Mouse (Mus musculus): ENCODE measurements around the gene Csdc2.

The Csdc2 gene

DNA sequence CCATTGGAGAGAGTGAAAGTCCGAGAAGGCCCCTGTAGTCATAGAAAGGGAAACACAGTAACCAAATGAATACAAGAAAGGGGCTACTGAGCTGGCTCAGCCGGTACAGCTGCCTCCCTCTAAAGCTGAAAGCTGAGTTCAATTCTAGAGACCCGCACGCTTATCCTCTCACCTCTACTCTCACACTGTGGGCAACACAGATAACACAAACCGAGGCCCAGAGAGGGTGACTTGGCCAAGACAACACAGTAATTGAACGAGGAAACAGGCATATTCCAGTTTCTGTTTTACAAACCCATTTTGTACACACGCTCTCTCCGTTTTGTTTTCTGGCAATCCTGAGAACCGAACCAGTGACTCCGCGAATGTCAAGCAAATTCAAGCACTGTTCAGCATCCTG, 11.6 kb upstream of the Csdc2 start:
- DNase-seq (ENCODE audit: low spot score in 2 of 2), result no peak

DNA sequence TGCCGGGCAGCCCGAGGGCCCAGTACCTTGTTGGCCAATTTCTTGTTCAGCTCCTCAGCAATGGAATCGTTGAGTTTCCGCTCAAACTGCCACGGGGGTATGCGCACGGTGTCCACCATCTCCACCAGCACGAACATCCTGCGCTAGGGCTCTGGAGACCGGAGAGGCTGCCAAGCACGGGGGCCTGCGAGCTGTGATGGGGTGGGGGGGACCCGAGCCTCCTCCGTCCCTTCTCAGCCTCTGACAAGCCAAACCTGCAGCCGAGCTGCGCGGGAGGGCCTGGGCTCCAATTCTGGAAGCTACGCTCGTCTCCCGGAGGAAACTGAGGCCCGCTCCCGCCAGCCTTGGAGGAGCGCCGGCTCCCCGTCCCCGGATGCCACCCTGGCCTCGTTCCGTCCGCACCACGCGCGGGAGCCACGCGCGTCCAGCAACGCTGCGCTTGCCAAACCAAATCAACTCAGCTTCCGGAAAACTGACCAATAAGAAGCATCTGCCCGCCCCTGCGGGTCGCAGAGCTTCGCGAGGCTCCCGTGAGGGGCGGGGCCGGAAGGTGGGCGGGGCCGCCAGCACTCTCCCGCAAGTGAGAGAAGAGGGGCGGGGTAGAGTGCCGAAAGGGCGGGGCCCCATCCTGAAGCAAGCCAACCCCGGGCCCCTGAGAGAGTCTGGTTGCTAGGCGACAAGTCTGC, 10.7 kb upstream of the Csdc2 start, which contains the start of gene Polr3h:
Gene Polr3h, minus strand, starts transcription at position 481 of the 686 bp plus-strand sequence.
- peak; percentile 88 to 93 for DNase-seq (ENCODE audit: low spot score in 2 of 2)

DNA sequence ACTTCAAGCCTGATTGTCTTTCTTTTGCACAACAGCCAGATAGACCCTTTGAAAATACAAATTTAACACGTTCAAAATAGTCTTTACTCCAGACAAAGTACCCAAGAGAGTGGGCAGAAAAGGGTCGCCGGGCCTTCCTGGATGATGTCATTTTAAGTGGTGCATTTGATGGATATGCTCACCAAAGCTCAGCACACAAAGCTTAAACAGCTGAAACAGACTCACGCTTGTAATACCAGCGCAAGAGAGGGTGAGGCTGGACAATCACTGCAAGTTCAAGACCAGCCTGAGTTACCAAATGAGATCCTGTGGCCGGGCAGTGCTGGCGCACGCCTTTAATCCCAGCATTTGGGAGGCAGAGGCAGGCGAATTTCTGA, 10.1 kb upstream of the Csdc2 start:
- no peak for DNase-seq (ENCODE audit: low spot score in 2 of 2)

GRCm38 (mm10) chr15:81927741-81928140, 8.8 kb upstream of the Csdc2 start:
- DNase-seq (ENCODE audit: low spot score in 2 of 2), result no peak

DNA sequence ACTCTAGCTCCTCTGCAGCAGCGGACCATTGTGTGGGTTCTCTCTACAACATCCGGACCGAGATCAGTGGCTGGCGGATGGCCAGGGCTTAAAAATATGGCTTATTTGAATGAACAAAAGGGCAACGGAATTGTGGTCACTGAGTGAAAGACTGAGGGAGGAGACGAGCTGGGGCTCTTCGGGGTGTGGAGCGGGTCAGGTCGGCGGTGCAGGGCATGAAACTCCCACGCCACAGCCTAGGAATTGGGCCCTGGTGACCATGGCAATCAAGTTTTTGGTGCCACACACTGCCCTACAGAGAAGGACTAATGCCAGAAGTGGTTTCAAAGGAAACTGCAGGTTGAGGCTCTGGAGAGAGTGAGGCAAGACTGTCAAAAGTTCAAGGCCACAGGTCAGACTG, 8.3 kb upstream of the Csdc2 start:
- DNase-seq (ENCODE audit: low spot score in 2 of 2), result no peak

DNA sequence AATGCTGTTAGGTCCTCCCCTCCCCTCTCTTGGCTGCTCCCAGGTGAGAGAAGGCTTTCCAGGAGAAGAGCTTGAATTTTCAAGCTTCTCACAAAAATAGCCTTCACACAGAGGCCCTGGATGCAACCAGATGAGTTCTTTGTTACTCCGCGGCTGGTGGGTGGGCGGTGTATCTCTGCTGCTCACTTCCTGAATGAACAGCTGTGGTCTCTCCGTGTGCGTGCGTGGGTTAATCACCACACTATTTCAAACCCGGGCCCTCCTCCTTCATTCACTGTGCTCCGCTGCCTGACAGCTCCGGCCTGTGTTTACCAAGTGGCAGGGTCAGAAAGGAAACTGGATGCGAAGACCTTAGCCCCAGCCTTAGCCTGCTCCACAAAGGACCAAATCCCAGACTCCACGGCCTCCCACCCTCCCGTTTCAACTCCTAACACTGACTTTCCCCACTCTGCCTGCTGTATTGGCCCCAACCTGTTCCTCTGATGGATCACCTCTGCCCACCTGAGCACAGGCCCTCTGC, 3.5 kb upstream of the Csdc2 start:
- peak; percentile 72 to 84 for DNase-seq (ENCODE audit: low spot score in 2 of 2)

- DNase-seq (ENCODE audit: low spot score in 2 of 2), result no peak
Measured at GRCm38 (mm10) chr15:81933986-81934385, 2.6 kb upstream of the Csdc2 start.

GRCm38 (mm10) chr15:81935869-81936637, 506 bp upstream of the Csdc2 start:
- no peak for DNase-seq (ENCODE audit: low spot score in 2 of 2)

DNA sequence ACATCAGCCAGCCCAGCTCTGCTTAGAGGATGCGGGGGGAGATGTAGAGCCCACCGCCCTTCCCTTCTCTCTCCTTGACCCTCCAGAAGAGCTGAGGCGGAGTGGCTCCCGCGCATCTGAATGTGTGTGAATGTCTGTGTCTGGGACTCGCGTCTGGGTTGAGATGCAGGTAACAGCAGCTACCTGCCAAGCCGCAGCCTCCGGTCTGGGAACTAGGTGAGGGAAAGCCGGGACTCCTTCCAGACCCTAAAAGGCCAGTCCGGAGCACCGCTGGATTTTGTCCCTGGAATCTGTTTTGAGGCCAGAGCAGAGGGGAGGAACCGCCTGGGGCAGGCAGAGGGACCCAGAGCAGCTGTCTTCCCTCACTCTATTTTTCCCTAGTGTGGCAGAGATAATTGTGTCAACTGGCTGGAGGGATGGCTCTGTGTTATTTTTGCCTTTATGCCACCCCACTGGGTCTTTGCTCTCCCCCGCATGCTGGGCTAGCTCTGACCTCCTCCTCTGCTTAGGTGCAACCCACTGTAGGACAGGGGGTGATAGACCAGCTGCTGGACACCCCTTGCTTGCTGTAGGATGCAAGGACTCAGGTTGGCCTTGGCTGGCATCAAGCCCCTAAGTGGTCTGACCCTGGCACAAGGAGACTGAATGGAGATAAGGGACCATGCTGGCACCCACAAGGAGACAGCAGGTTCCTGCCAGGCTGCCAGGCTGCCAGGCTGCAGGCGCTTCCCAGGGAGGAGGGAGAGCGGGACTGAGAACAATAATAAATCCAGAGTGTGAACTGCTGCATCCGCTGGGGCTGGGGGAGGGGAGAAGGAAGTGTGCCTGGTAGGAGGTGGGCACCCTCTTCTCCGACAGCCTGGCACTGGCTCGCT, 776 bp downstream of the Csdc2 start:
- peak; percentile 73 to 81 for DNase-seq (ENCODE audit: low spot score in 2 of 2)

DNA sequence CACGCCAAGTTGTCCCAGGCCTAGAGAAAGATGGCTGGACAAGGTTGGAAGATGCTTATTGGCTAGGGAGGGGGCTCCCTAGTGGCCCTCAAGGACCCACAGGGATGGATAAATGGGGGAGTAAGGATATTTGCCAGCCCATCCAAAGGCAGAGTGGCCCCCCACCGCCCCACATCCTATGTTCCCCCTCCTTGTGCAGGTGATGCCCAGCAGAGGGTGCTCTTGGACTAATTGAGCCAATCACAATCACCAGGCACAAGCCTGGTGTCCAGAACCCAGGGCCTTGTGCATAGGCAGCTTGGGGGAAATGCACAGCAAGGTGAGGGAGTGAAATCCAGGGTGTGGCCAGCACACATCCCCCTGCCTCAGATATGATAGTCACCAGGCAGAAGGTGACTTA, 1.7 kb downstream of the Csdc2 start:
- no peak for DNase-seq (ENCODE audit: low spot score in 2 of 2)

DNA sequence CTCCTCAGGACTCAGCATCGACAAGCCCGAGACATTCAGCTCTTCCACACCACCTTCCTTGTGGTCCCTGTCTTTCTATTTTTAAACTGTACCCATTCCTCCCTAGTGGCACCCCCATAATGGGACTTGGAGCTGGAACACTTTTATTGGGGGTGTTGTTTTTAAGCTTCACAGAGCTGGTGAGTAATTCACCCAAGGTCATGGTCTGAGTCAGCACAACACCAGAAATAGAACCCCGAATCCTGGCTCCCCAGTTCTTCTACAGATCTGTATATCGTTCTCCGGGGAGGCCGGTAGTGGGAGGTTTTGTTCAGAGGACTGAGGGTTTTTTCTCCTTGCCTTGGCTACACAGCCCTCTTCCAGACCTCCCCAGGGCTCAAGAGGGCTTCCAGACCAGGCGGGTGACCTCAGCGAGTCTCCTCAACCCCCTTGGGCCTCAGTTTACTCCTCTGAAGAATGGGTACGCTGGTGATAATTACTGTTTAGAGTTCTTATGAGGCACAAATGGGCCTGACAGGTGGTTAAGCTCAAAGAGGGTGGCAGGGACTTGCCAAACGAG, 2.7 kb downstream of the Csdc2 start:
- DNase-seq (ENCODE audit: low spot score in 2 of 2), result no peak

- DNase-seq (ENCODE audit: low spot score in 2 of 2), result no peak
Measured at GRCm38 (mm10) chr15:81939774-81940173, 3.2 kb downstream of the Csdc2 start.

DNA sequence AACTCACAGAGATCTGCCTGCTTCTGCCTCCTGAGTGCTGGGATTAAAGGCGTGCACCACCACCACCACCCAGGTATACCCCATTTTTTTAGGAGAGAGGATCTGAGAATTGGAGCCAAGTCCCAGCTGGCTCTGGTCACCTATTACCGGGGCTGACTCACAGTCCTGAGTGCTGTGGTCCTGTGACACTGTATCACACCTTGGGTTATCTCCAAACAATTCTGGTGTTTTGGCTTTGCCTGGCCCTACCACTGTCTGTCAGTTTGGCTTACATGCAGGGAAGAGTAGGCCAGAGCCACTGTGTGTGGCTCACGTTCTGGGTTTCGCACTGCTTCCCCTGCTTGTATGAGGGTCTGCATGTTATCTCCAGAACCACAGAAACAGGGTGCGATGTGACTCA, 3.7 kb downstream of the Csdc2 start:
- no peak for DNase-seq (ENCODE audit: low spot score in 2 of 2)

DNA sequence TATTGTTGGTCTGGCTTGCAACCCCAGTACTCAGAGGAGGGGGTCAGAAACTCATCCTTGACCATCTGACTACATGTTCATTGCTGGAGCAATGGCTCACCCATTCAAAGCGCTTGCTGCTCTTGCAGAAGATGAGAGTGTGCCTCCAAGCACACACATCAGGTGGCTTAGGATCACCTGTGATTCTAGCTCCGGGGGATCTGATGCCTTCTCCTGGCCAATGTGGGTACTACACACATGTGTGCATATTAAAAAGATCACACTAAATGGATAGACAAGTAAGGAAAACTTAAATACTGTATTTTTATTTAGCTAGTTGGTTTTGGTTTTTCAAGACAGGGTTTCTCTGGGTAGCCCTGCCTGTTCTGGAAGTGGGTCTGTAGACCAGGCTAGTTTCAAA, 4.5 kb downstream of the Csdc2 start:
- no peak for DNase-seq (ENCODE audit: low spot score in 2 of 2)

- DNase-seq (ENCODE audit: low spot score in 2 of 2), result no peak
Measured at GRCm38 (mm10) chr15:81943176-81943749, 6.7 kb downstream of the Csdc2 start.

DNA sequence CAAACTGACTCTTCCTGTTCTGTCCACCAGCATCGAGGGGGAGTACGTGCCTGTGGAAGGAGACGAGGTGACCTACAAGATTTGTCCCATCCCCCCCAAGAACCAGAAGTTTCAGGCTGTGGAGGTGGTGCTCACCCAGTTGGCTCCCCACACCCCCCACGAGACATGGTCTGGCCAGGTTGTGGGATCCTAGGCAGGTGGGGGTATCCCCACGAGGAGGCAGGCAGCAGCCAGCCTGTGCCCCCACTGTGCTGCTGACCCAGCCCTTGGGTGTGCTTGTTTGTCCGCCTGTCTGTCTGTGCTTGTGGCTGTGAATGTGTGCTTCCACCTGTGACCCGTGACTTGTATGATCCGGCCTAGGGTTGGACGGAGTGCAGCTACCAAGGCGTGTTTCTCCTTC, 12.5 kb downstream of the Csdc2 start:
- no peak for DNase-seq (ENCODE audit: low spot score in 2 of 2)

GRCm38 (mm10) chr15:81949476-81950131, 13.0 kb downstream of the Csdc2 start:
- DNase-seq (ENCODE audit: low spot score in 2 of 2), result no peak

- DNase-seq (ENCODE audit: low spot score in 2 of 2), result no peak
Measured at GRCm38 (mm10) chr15:81950716-81951115, 14.2 kb downstream of the Csdc2 start.

DNA sequence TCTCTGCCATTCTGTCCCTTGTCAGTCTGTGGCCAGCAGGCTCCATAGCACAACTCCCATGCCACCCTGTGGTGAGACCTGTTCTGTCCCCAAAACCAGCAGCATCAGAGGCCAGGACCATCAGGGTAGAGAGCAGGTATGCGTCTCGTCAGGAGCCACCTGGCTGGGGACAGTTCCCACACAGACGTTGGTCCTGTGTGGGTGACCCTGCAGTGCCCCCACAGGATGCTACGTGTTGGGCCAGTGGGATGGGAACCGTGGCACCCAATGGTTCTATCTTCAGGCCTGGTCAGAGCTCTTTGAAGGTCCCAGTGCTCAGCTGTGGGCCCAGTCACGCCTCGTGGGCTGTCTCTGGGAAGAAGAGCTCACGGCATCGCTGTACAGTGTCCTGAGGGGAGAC, 14.6 kb downstream of the Csdc2 start:
- no peak for DNase-seq (ENCODE audit: low spot score in 2 of 2)

DNA sequence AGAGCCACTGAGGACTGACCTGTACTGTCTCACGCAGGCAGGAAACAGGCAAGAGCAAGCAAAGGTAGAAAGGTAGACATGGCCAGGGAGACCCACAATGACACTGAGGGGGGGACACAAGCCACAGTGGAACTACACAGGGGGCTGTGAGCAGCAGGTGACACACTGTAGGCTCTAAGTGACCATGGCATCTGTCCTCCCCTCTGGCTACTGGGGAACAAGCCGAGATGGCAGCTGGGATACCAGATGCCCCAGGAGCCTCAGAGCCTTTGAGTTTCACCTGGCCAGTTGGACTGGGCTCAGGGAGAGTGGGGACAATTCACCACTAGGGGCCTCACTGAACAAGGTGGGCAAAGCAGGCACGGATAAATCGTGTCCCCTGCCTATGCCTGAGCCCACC, 15.8 kb downstream of the Csdc2 start:
- DNase-seq (ENCODE audit: low spot score in 2 of 2), result no peak

DNA sequence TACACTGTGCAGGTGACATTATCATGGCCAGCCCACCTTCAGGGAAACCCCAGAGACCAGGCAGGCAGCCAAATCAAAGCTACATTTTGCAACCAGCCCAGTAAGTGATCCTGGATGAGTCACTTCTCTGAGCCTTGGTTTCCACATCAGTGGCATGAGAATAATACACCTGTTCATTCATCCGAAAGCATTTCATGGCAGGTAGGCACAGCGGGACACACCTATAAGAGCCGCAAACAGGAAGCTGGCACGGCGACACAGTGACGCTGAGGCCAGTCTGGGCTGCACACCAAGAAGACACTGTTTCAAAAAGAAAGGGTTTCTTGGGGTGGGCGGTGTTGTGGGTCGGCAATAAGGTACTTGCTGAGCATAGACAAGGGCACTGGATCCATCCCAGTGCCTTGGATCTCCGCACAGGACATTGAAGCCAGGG, 17.6 kb downstream of the Csdc2 start:
- no peak for DNase-seq (ENCODE audit: low spot score in 2 of 2)
